Mouse (Mus musculus) kidney, postnatal 4 days (tissue): ENCODE measurements at regions not wholly inside any gene's neighbourhood (a gene's known extent, or its start where the extent isn't known, plus 50 kb on each side); places are given as distances from the start of the nearest gene placed in this dataset.

ENCODE experiments used
- DNase-seq, 2 experiments: peaks; one replicate each; pipeline ENCODE4 v3.0.0; 2021; ENCODE audit warnings: mixed read lengths in 2 of 2

- no peak for DNase-seq
These were observed 70.5 kb upstream of the Efemp1 start for GRCm38 (mm10) chr11:28782486-28782885.

GRCm38 (mm10) chr11:28770831-28771230 is 82.2 kb upstream of the Efemp1 start:
- DNase-seq: no peak

GRCm38 (mm10) chr11:28760751-28761150 is 92.3 kb upstream of the Efemp1 start:
- no peak for DNase-seq

- DNase-seq: peak; percentile 36 to 53
These were observed 117.9 kb upstream of the Efemp1 start for GRCm38 (mm10) chr11:28734941-28735597.

GRCm38 (mm10) chr11:28734581-28734931 is 118.4 kb upstream of the Efemp1 start:
- no peak for DNase-seq

GRCm38 (mm10) chr11:28733877-28734580 is 119.0 kb upstream of the Efemp1 start:
- no peak for DNase-seq

GRCm38 (mm10) chr11:28730140-28730539 is 122.9 kb upstream of the Efemp1 start:
- no peak for DNase-seq

GRCm38 (mm10) chr11:28709511-28709910 is 125.4 kb upstream of the Ccdc85a start:
- DNase-seq: no peak

- no peak for DNase-seq
These were observed 124.3 kb upstream of the Ccdc85a start for GRCm38 (mm10) chr11:28708431-28708830.

- no peak for DNase-seq
These were observed 118.3 kb upstream of the Ccdc85a start for GRCm38 (mm10) chr11:28702384-28702783.

GRCm38 (mm10) chr11:28701379-28701778 is 117.3 kb upstream of the Ccdc85a start:
- no peak for DNase-seq

- peak in 1 of 2 experiments; percentile 7 for DNase-seq
These were observed 115.6 kb upstream of the Ccdc85a start for GRCm38 (mm10) chr11:28699766-28700165.

- no peak for DNase-seq
These were observed 113.7 kb upstream of the Ccdc85a start for GRCm38 (mm10) chr11:28697644-28698480.

- no peak for DNase-seq
These were observed 110.9 kb upstream of the Ccdc85a start for GRCm38 (mm10) chr11:28695031-28695430.

GRCm38 (mm10) chr11:28693303-28693702 is 109.2 kb upstream of the Ccdc85a start:
- DNase-seq: no peak

- DNase-seq: peak; percentile 48 to 61
These were observed 108.4 kb upstream of the Ccdc85a start for GRCm38 (mm10) chr11:28692263-28693194.

- DNase-seq: no peak
These were observed 104.3 kb upstream of the Ccdc85a start for GRCm38 (mm10) chr11:28688436-28688835.

GRCm38 (mm10) chr11:28685407-28685806 is 101.3 kb upstream of the Ccdc85a start:
- no peak for DNase-seq

- DNase-seq: no peak
These were observed 97.2 kb upstream of the Ccdc85a start for GRCm38 (mm10) chr11:28681311-28681710.

- no peak for DNase-seq
These were observed 86.6 kb upstream of the Ccdc85a start for GRCm38 (mm10) chr11:28670765-28671164.

GRCm38 (mm10) chr11:28669359-28669758 is 85.2 kb upstream of the Ccdc85a start:
- DNase-seq: no peak

GRCm38 (mm10) chr11:28660377-28660776 is 76.3 kb upstream of the Ccdc85a start:
- no peak for DNase-seq
